Mouse (Mus musculus) midbrain, embryonic 13.5 days (tissue): ENCODE measurements around the gene Tusc2. TPM values are rescaled to one million over a fixed set of nuclear protein-coding genes. Genes with fewer than 3 reads are reported as not detected.
A peak's percentile ranks its signal among the peaks of the same experiment; 100 is the strongest.

Source experiments
- ATAC-seq: fragments of 200-750 bp; cut with Nextera tagmentation; 2 replicates; pipeline ENCODE4 v1.8.0; 2017; ENCODE audit warnings: mild to moderate bottlenecking, moderate TSS enrichment, moderate library complexity
- H3K27ac ChIP-seq: fragments of 300-500 bp; sonication (generic); 2 replicates; pipeline ENCODE4 v1.5.1; 2015; ENCODE audit warnings: inconsistent platforms, mild to moderate bottlenecking, moderate library complexity
- H3K27me3 ChIP-seq: fragments of 300-500 bp; sonication (generic); 2 replicates; pipeline ENCODE4 v1.6.1; 2015; ENCODE audit warnings: mild to moderate bottlenecking, inconsistent platforms
- H3K36me3 ChIP-seq: fragments of 300-500 bp; sonication (generic); 2 replicates; pipeline ENCODE4 v1.6.1; 2015; ENCODE audit warnings: mild to moderate bottlenecking, inconsistent platforms
- H3K4me1 ChIP-seq: fragments of 300-500 bp; sonication (generic); replicated peaks from 2 replicates; pipeline ENCODE4 v1.6.1; 2015; ENCODE audit warnings: inconsistent platforms
- H3K4me2 ChIP-seq: fragments of 300-500 bp; sonication (generic); replicated peaks from 2 replicates; pipeline ENCODE4 v1.6.1; 2015; ENCODE audit warnings: moderate library complexity, mild to moderate bottlenecking, inconsistent platforms
- H3K4me3 ChIP-seq: fragments of 300-500 bp; sonication (generic); replicated peaks from 2 replicates; pipeline ENCODE4 v1.5.1; 2015; ENCODE audit warnings: mild to moderate bottlenecking, inconsistent platforms
- H3K9ac ChIP-seq: fragments of 300-500 bp; sonication (generic); replicated peaks from 2 replicates; pipeline ENCODE4 v1.6.1; 2015; ENCODE audit warnings: mild to moderate bottlenecking, inconsistent platforms
- H3K9me3 ChIP-seq: fragments of 300-500 bp; sonication (generic); 2 replicates; pipeline ENCODE4 v1.6.1; 2016; ENCODE audit warnings: mild to moderate bottlenecking, inconsistent platforms
- WGBS: fragments of 180-500 bp; shearing (Covaris S2); methylation state at CpG from one replicate; pipeline ENCODE4 v1.1.7; 2015; 5-methylcytosine and 5-hydroxymethylcytosine counted together
- polyA plus RNA-seq: library from polyadenylated mRNA; unstranded; fragments of >200 nt; fragmentation: Nextera tagmentation; extraction: Ambion mirVana; gene quantifications from 2 replicates; pipeline ENCODE4 v1.2.1, GENCODE M21; 2015

Gene Tusc2
- polyA plus RNA-seq, 1 experiment from 2014 or later: 109 TPM

DNA sequence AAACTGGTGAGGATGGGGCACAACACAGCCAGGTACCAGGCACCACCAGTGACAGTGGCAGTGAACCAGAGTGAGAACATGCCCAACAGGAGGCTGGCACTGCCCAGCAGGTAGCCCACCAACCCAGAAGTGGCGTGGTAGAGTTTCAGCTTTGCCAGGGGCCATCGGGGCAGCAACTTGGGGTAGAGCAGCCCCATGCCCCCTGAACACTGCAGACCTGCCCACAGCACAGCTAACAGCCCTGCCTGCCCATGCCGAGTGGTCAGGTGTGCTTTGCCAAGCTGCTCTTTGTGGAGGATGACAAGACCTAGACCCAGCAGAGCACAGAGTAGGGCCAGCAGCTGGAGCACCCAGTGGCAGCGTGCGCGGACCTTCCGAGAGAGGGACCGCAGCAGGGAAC, 23.1 kb upstream of the Tusc2 start:
- Histone ChIP-seq H3K9me3 (no peaks in the 10 kb centered on the region), H3K4me1 (peaks cover 54% of the 10 kb centered on the region), H3K4me2 (no peak overlapping the region), H3K36me3 (peaks cover 49% of the 10 kb centered on the region), H3K4me3 (no peak overlapping the region), H3K27ac (no peak overlapping the region), H3K27me3 (no peaks in the 10 kb centered on the region), H3K9ac (no peak overlapping the region)
- no peak for ATAC-seq
- WGBS: 95% methylated on average over 8 of the region's 8 CpGs

GRCm38 (mm10) chr9:107540420-107540819, 22.6 kb upstream of the Tusc2 start:
- no peak overlapping the region for H3K27ac ChIP-seq
- WGBS: 81% methylated on average over 4 of the region's 4 CpGs
- peaks cover 53% of the 10 kb centered on the region for H3K36me3 ChIP-seq
- H3K4me1 ChIP-seq: peaks cover 49% of the 10 kb centered on the region
- H3K4me2 ChIP-seq: peak overlapping the region; percentile 87
- H3K4me3 ChIP-seq: peak overlapping the region; percentile 55; the same call in 1 of the 2 replicates
- H3K9me3 ChIP-seq: no peaks in the 10 kb centered on the region
- H3K27me3 ChIP-seq: no peaks in the 10 kb centered on the region
- ATAC-seq: no peak
- peak overlapping the region; percentile 77 for H3K9ac ChIP-seq

- Histone ChIP-seq H3K36me3 (peaks cover 53% of the 10 kb centered on the region), H3K9me3 (no peaks in the 10 kb centered on the region), H3K4me3 (peak overlapping the region; percentile 55), H3K27me3 (no peaks in the 10 kb centered on the region), H3K4me1 (peaks cover 46% of the 10 kb centered on the region), H3K27ac (no peak overlapping the region), H3K9ac (peak overlapping the region; percentile 77), H3K4me2 (peak overlapping the region; percentile 87)
- WGBS: 47% methylated on average over 10 of the region's 10 CpGs
- no peak for ATAC-seq
Observed at GRCm38 (mm10) chr9:107541005-107541404, 22.1 kb upstream of the Tusc2 start.

DNA sequence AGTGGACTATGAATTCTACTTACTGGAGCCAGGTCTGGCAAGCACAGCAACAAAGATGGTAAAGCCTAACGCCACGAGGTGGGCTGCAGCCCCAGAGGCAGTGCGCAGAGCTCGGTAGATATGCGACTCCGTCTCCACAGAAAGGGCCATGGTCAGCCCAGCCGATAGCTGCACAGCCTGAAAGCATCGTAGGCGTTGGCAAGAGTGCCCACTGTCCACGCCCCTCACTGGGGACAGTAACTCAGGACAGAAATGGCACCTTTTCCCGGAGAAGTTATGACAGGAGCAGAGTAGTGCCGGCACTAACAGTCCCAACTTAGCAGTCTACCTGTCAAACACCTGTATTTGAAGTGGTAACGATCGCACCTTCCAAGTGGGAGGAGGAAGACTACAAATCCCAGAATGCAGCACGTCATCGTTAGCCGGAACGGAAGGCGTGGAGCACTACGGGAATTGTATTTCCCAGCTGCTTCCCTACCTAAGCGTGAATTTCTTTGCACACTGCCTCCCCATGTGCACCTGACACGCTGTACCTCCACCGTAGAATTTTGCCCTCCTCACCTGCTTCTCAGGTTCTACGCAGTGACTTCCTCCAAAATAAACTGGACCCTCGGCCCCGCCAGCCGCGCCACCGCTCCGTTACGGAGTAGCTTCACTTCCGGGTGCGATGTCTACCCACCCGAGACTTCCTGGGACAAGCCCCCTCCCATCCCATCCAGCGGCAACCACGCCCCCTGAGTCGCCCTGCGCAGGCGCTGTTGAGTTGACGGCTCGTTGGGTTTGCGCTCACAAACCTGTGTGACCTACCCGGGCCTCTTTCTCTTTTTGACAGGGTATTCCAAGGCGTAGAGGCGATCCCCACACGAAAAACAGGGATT, 21.3 kb upstream of the Tusc2 start, which contains the start of the genes Cyb561d2 and Nprl2:
Gene Cyb561d2 (minus strand): TSS at position 720 of the 878 bp plus-strand sequence.
Gene Nprl2 (plus strand): TSS at position 753 of the 878 bp plus-strand sequence.
- Histone ChIP-seq H3K36me3 (peaks cover 53% of the 10 kb centered on the region), H3K27me3 (no peaks in the 10 kb centered on the region), H3K4me2 (peak within 1 kb of the TSS; percentile 87), H3K9me3 (no peaks in the 10 kb centered on the region), H3K4me3 (peak within 1 kb of the TSS; percentile 55), H3K9ac (peak within 1 kb of the TSS; percentile 77), H3K4me1 (peaks cover 46% of the 10 kb centered on the region), H3K27ac (peak within 1 kb of the TSS; percentile 60)
- whole genome bisulfite sequencing: under 1% methylated on average over 46 of the region's 46 CpGs
- ATAC-seq: peak; percentile 86

DNA sequence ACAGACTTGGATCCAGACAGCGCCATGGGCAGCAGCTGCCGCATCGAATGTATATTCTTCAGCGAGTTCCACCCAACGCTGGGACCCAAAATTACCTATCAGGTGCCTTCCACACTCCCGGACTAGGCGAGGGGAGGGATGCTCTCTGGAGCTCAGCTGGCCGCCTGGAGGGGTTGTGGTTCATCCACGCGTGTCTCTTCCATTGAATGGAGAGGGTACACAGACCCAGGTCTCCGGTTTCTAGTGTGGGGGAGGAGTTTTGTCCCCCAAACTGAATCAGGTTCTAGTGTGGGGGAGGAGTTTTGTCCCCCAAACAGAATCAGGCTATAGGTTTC, 20.7 kb upstream of the Tusc2 start:
- H3K27ac ChIP-seq: peak overlapping the region; percentile 60
- H3K4me2 ChIP-seq: peak overlapping the region; percentile 87
- peak overlapping the region; percentile 77 for H3K9ac ChIP-seq
- H3K4me1 ChIP-seq: peaks cover 46% of the 10 kb centered on the region
- H3K27me3 ChIP-seq: no peaks in the 10 kb centered on the region
- ATAC-seq: peak; percentile 13
- peaks cover 53% of the 10 kb centered on the region for H3K36me3 ChIP-seq
- H3K9me3 ChIP-seq: no peaks in the 10 kb centered on the region
- under 1% methylated on average over 11 of the region's 11 CpGs for WGBS
- H3K4me3 ChIP-seq: peak overlapping the region; percentile 55

DNA sequence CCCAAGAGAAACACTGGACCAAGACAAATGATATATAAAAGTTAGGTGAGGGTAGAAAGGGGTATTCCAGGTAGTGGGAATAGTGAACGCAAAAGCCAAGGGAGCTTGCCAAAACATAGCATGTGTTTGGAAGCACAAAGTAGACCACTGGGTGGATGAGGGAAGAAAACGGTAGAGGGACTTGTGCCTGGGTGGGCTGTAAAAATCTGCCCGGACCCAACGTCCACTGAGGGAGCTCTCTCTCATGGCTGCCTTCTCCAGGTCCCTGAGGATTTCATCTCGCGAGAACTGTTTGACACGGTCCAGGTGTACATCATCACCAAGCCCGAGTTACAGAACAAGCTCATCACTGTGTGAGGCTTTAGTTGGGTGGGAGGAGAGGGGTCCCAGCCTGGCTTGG, 20.3 kb upstream of the Tusc2 start:
- H3K4me2 ChIP-seq: peak overlapping the region; percentile 87
- peaks cover 4% of the 10 kb centered on the region; the same call in 1 of the 2 replicates for H3K27me3 ChIP-seq
- peak overlapping the region; percentile 55 for H3K4me3 ChIP-seq
- WGBS: 41% methylated on average over 8 of the region's 8 CpGs
- H3K36me3 ChIP-seq: peaks cover 49% of the 10 kb centered on the region
- no peaks in the 10 kb centered on the region for H3K9me3 ChIP-seq
- no peak for ATAC-seq
- peak overlapping the region; percentile 77 for H3K9ac ChIP-seq
- H3K4me1 ChIP-seq: peaks cover 46% of the 10 kb centered on the region
- H3K27ac ChIP-seq: no peak overlapping the region

- H3K27ac ChIP-seq: no peak overlapping the region
- no peaks in the 10 kb centered on the region for H3K9me3 ChIP-seq
- peak overlapping the region; percentile 87; the same call in 1 of the 2 replicates for H3K4me2 ChIP-seq
- peak overlapping the region; percentile 55; the same call in 1 of the 2 replicates for H3K4me3 ChIP-seq
- ATAC-seq: no peak
- H3K9ac ChIP-seq: no peak overlapping the region
- WGBS: 88% methylated on average over 11 of the region's 11 CpGs
- peaks cover 9% of the 10 kb centered on the region for H3K27me3 ChIP-seq
- peaks cover 45% of the 10 kb centered on the region for H3K4me1 ChIP-seq
- peaks cover 43% of the 10 kb centered on the region for H3K36me3 ChIP-seq
Observed at GRCm38 (mm10) chr9:107543299-107543698, 19.8 kb upstream of the Tusc2 start.

DNA sequence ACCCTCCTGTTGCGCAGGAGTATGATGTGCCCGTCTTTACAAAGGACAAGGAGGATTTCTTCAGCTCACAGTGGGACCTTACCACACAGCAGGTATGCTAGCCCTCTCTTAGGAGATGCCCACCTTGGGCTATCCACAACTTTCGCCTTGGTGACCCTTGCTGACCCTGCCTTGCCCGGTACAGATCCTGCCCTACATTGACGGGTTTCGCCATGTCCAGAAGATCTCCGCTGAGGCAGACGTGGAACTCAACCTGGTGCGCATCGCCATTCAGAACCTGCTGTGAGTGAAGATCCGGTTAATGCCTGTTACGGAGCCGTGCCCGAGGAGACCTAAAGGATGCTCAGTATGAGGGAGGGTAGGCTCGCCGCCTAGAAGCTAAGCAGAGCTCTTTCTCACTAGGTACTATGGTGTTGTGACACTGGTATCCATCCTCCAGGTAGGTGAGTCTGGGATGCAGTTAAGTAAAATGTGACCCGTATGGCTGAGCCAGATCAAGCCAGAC, 18.8 kb upstream of the Tusc2 start:
- WGBS: 96% methylated on average over 17 of the region's 17 CpGs
- H3K4me1 ChIP-seq: peaks cover 45% of the 10 kb centered on the region

GRCm38 (mm10) chr9:107544729-107545128, 18.3 kb upstream of the Tusc2 start:
- H3K27ac ChIP-seq: no peak overlapping the region
- ATAC-seq: no peak
- 93% methylated on average over 12 of the region's 12 CpGs for WGBS
- no peak overlapping the region for H3K4me2 ChIP-seq
- peaks cover 45% of the 10 kb centered on the region for H3K4me1 ChIP-seq
- no peaks in the 10 kb centered on the region for H3K9me3 ChIP-seq
- no peak overlapping the region for H3K9ac ChIP-seq
- peaks cover 24% of the 10 kb centered on the region for H3K27me3 ChIP-seq
- H3K4me3 ChIP-seq: no peak overlapping the region
- H3K36me3 ChIP-seq: peaks cover 29% of the 10 kb centered on the region

More for the DNA sequence above, 18.8 kb upstream of the Tusc2 start:
- ATAC-seq: no peak
- H3K9ac ChIP-seq: no peak overlapping the region
- H3K4me2 ChIP-seq: no peak overlapping the region
- H3K27me3 ChIP-seq: peaks cover 19% of the 10 kb centered on the region
- H3K9me3 ChIP-seq: no peaks in the 10 kb centered on the region
- H3K27ac ChIP-seq: no peak overlapping the region
- no peak overlapping the region for H3K4me3 ChIP-seq
- H3K36me3 ChIP-seq: peaks cover 34% of the 10 kb centered on the region

- no peak overlapping the region for H3K27ac ChIP-seq
- peaks cover 28% of the 10 kb centered on the region for H3K27me3 ChIP-seq
- peaks cover 24% of the 10 kb centered on the region for H3K36me3 ChIP-seq
- no peak for ATAC-seq
- no peaks in the 10 kb centered on the region for H3K9me3 ChIP-seq
- 91% methylated on average over 10 of the region's 10 CpGs for WGBS
- no peak overlapping the region for H3K4me2 ChIP-seq
- no peak overlapping the region for H3K9ac ChIP-seq
- no peak overlapping the region for H3K4me3 ChIP-seq
- H3K4me1 ChIP-seq: peaks cover 43% of the 10 kb centered on the region
Observed at GRCm38 (mm10) chr9:107545199-107545598, 17.9 kb upstream of the Tusc2 start.

DNA sequence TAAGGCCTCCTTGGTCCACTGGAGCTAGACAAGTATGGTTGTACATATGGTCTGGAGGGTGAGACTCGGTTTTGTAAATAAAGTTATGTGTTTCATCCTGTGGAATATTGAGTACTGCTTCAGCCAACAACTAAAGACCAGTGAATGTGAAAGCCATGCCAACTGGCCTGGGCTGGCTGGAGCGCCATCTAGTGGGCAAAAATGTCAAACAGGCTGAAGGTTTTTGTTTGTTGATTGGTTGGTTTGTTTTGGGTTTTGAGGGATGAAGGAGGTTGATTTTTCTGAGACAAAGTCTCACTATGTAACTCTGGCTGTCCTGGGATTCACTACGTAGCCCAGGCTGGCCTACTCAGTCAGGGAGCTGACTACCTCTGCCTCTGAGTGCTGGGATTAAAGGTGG, 17.5 kb upstream of the Tusc2 start:
- Histone ChIP-seq H3K9me3 (no peaks in the 10 kb centered on the region), H3K4me1 (peaks cover 41% of the 10 kb centered on the region), H3K27ac (no peak overlapping the region), H3K4me3 (no peak overlapping the region), H3K27me3 (peaks cover 32% of the 10 kb centered on the region), H3K9ac (no peak overlapping the region), H3K36me3 (peaks cover 21% of the 10 kb centered on the region), H3K4me2 (no peak overlapping the region)
- 5% methylated on average over 3 of the region's 3 CpGs for WGBS
- no peak for ATAC-seq

DNA sequence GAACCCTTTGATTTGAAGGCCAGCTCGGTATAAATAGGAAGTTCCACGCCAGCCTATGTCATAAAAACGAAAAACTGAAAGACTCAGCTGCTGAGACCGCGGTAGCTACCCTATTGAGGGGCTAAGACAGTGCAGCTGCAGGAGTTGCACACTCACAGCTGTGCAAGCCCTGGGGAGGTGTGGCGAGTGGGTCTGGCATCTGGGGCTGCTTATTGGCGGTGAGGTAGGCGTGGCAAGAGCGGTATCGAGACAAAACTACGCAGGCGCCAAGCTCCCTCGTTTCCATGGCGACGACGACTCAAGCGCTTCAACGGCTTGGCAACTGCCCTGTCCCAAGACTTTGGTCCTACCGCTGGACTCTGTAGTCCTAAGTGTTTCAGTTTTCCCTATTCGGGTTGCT, 16.0 kb upstream of the Tusc2 start, which contains the start of gene Zmynd10:
Gene Zmynd10 (plus strand): TSS at position 273 of the 400 bp plus-strand sequence.
- 3% methylated on average over 20 of the region's 20 CpGs for WGBS
- peak within 1 kb of the TSS; percentile 54 for H3K9ac ChIP-seq

More for the DNA sequence above, 16.0 kb upstream of the Tusc2 start, which contains the start of gene Zmynd10:
- Histone ChIP-seq H3K4me3 (peak within 1 kb of the TSS; percentile 26), H3K36me3 (peaks cover 21% of the 10 kb centered on the region), H3K9me3 (no peaks in the 10 kb centered on the region), H3K27me3 (peaks cover 47% of the 10 kb centered on the region), H3K4me1 (peaks cover 46% of the 10 kb centered on the region), H3K27ac (peak within 1 kb of the TSS; percentile 67), H3K4me2 (peak within 1 kb of the TSS; percentile 53)
- peak; percentile 59 for ATAC-seq
